Mouse (Mus musculus): ENCODE measurements around the gene Marveld3.

Gene Marveld3

DNA sequence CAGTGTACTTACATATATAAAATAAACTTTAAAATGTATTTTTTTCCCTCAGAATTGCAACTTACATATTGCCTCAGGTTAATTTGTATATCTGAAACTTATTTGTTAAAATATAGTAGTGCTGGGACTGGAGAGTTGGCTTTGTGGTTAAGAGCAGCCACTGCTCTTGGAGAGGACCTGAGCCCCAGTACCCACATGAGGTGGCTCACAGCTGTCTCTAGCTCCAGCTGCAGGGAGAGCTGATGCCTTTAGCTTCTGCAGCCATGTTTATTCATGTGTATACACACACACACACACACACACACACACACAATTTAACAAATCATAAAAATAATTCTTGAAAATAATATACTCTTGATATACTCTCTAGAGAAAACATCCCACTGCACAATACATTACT lies 59.6 kb downstream of the Marveld3 start:
- DNase-seq (ENCODE audit: low spot score) = no peak
